Mouse (Mus musculus): Measurements from ENCODE around the gene Emp1. TPM values are rescaled to one million over a fixed set of nuclear protein-coding genes. Genes with fewer than 3 reads are reported as not detected.

Emp1 gene
- polyA plus RNA-seq, 1 experiment from 2014 or later = 94.2 TPM

GRCm38 (mm10) chr6:135364891-135365301, 2.6 kb downstream of the Emp1 start:
- Histone ChIP-seq H3K27me3 (no peaks in the 10 kb centered on the region), H3K27ac (peak overlapping the region; percentile 92), H3K4me1 (peaks cover 78% of the 10 kb centered on the region), H3K36me3 (no peaks in the 10 kb centered on the region), H3K4me2 (peak overlapping the region; percentile 53), H3K9me3 (no peaks in the 10 kb centered on the region), H3K9ac (no peak overlapping the region), H3K4me3 (peak overlapping the region; percentile 45)
- WGBS = 36% methylated on average over 6 of the region's 6 CpGs
- ATAC-seq (ENCODE audit: borderline replicate concordance, extremely low read depth, low FRiP score, low TSS enrichment) = peak; percentile 87

GRCm38 (mm10) chr6:135365614-135366013, 3.3 kb downstream of the Emp1 start:
- Histone ChIP-seq H3K4me3 (peak overlapping the region; percentile 45; the same call in 1 of the 2 replicates), H3K9ac (no peak overlapping the region)
- 18% methylated on average over 4 of the region's 4 CpGs for WGBS

GRCm38 (mm10) chr6:135368230-135368629, 5.9 kb downstream of the Emp1 start:
- 47% methylated on average over 6 of the region's 6 CpGs for WGBS
- Histone ChIP-seq H3K4me2 (0 out of 2 replicates have a peak overlapping the region, but pooled peaks have one; percentile 16), H3K9me3 (no peaks in the 10 kb centered on the region), H3K27ac (peak overlapping the region; percentile 75), H3K4me1 (peaks cover 77% of the 10 kb centered on the region), H3K27me3 (no peaks in the 10 kb centered on the region), H3K36me3 (no peaks in the 10 kb centered on the region; the same call in 1 of the 2 replicates), H3K4me3 (no peak overlapping the region), H3K9ac (no peak overlapping the region)
- ATAC-seq (ENCODE audit: borderline replicate concordance, extremely low read depth, low FRiP score, low TSS enrichment) = peak; percentile 15; the same call in 1 of the 2 replicates

More at GRCm38 (mm10) chr6:135365614-135366013, 3.3 kb downstream of the Emp1 start:
- Histone ChIP-seq H3K4me1 (peaks cover 76% of the 10 kb centered on the region), H3K27me3 (no peaks in the 10 kb centered on the region), H3K27ac (peak overlapping the region; percentile 92), H3K9me3 (no peaks in the 10 kb centered on the region), H3K4me2 (peak overlapping the region; percentile 53), H3K36me3 (no peaks in the 10 kb centered on the region)
- no peak for ATAC-seq (ENCODE audit: borderline replicate concordance, extremely low read depth, low FRiP score, low TSS enrichment)

- H3K4me3 ChIP-seq = no peak overlapping the region
- peaks cover 70% of the 10 kb centered on the region for H3K4me1 ChIP-seq
- WGBS = 40% methylated on average over 5 of the region's 5 CpGs
- H3K9ac ChIP-seq = no peak overlapping the region
- H3K36me3 ChIP-seq = no peaks in the 10 kb centered on the region; the same call in 1 of the 2 replicates
- peak; percentile 31; the same call in 1 of the 2 replicates for ATAC-seq (ENCODE audit: borderline replicate concordance, extremely low read depth, low FRiP score, low TSS enrichment)
- no peak overlapping the region; the same call in 1 of the 2 replicates for H3K4me2 ChIP-seq
- peak overlapping the region; percentile 61 for H3K27ac ChIP-seq
- no peaks in the 10 kb centered on the region for H3K27me3 ChIP-seq
- H3K9me3 ChIP-seq = no peaks in the 10 kb centered on the region
These were observed 7.2 kb downstream of the Emp1 start for GRCm38 (mm10) chr6:135369551-135369968.

DNA sequence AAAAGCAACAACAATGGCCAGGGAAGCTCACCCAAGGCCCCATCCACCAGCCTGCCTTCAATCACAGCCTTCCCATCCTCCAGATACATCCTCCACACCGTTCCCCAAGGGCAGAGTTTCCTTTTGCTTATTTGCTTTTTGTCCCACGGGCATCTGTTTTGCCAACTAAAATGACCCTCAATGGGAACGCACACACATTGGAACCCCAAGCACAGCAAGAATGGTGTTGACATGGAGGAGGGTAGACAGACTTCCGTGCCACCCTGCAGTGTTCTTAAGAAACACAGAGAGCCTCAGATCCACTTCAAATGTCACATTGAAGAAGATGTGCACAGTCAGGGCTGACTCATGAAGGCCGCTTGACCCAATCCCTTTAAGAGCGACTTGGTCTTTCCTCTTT, 8.6 kb downstream of the Emp1 start:
- Histone ChIP-seq H3K4me1 (peaks cover 70% of the 10 kb centered on the region), H3K27ac (no peak overlapping the region)

GRCm38 (mm10) chr6:135373357-135373756, 11.0 kb downstream of the Emp1 start:
- Histone ChIP-seq H3K4me3 (no peak overlapping the region), H3K27me3 (no peaks in the 10 kb centered on the region), H3K4me1 (peaks cover 59% of the 10 kb centered on the region), H3K9me3 (no peaks in the 10 kb centered on the region), H3K36me3 (peaks cover 3% of the 10 kb centered on the region), H3K4me2 (no peak overlapping the region), H3K9ac (no peak overlapping the region), H3K27ac (no peak overlapping the region)
- 86% methylated on average over 8 of the region's 8 CpGs for WGBS
- ATAC-seq (ENCODE audit: borderline replicate concordance, extremely low read depth, low FRiP score, low TSS enrichment) = no peak

More for the DNA sequence above, 8.6 kb downstream of the Emp1 start:
- ATAC-seq (ENCODE audit: borderline replicate concordance, extremely low read depth, low FRiP score, low TSS enrichment) = no peak
- H3K36me3 ChIP-seq = no peaks in the 10 kb centered on the region; the same call in 1 of the 2 replicates
- 85% methylated on average over 6 of the region's 6 CpGs for WGBS
- H3K4me2 ChIP-seq = no peak overlapping the region
- no peak overlapping the region for H3K4me3 ChIP-seq
- H3K9ac ChIP-seq = no peak overlapping the region
- no peaks in the 10 kb centered on the region for H3K27me3 ChIP-seq
- no peaks in the 10 kb centered on the region for H3K9me3 ChIP-seq

DNA sequence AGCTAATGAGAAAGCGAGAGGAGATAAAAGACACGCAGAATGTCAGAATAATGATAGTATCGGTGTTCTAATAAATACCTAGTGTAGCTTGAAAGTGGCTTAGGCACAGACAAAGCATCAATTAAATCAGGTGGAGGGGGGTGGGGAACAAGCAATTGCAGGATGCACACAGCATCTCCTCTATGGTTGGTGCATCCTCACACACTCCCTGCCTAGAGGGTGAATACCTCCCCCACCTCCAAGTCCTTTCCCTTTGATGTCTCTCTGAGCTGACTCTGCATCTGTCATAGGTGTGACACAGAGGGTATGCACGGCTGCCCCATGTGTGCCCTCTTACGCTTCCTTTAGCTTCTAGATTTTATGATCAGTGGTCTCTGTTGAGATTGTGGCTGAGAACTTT, 13.5 kb downstream of the Emp1 start:
- Histone ChIP-seq H3K36me3 (peaks cover 28% of the 10 kb centered on the region), H3K27me3 (no peaks in the 10 kb centered on the region), H3K4me1 (peaks cover 37% of the 10 kb centered on the region), H3K4me3 (no peak overlapping the region), H3K4me2 (no peak overlapping the region), H3K9me3 (no peaks in the 10 kb centered on the region), H3K9ac (no peak overlapping the region), H3K27ac (no peak overlapping the region)
- 58% methylated on average over 5 of the region's 5 CpGs for WGBS
- ATAC-seq (ENCODE audit: borderline replicate concordance, extremely low read depth, low FRiP score, low TSS enrichment) = no peak

- Histone ChIP-seq H3K9ac (no peak overlapping the region), H3K36me3 (peaks cover 32% of the 10 kb centered on the region), H3K4me2 (no peak overlapping the region), H3K27ac (no peak overlapping the region), H3K4me3 (no peak overlapping the region), H3K27me3 (no peaks in the 10 kb centered on the region), H3K4me1 (peaks cover 37% of the 10 kb centered on the region), H3K9me3 (no peaks in the 10 kb centered on the region)
- 59% methylated on average over 7 of the region's 7 CpGs for WGBS
- no peak for ATAC-seq (ENCODE audit: borderline replicate concordance, extremely low read depth, low FRiP score, low TSS enrichment)
These were observed 13.9 kb downstream of the Emp1 start for GRCm38 (mm10) chr6:135376248-135376647.

- Histone ChIP-seq H3K27ac (no peak overlapping the region), H3K4me1 (peaks cover 30% of the 10 kb centered on the region), H3K9me3 (no peaks in the 10 kb centered on the region), H3K27me3 (no peaks in the 10 kb centered on the region), H3K4me3 (no peak overlapping the region), H3K9ac (no peak overlapping the region), H3K36me3 (peaks cover 45% of the 10 kb centered on the region), H3K4me2 (0 out of 2 replicates have a peak overlapping the region, but pooled peaks have one; percentile 12)
- peak; percentile 19; the same call in 1 of the 2 replicates for ATAC-seq (ENCODE audit: borderline replicate concordance, extremely low read depth, low FRiP score, low TSS enrichment)
- 29% methylated on average over 16 of the region's 16 CpGs for WGBS
These were observed 15.4 kb downstream of the Emp1 start for GRCm38 (mm10) chr6:135377583-135378319.

GRCm38 (mm10) chr6:135383919-135384318, 21.6 kb downstream of the Emp1 start:
- Histone ChIP-seq H3K4me3 (no peak overlapping the region), H3K9ac (no peak overlapping the region), H3K4me1 (peaks cover 11% of the 10 kb centered on the region; the same call in 1 of the 2 replicates), H3K27me3 (no peaks in the 10 kb centered on the region), H3K4me2 (no peak overlapping the region), H3K27ac (no peak overlapping the region), H3K36me3 (peaks cover 47% of the 10 kb centered on the region), H3K9me3 (no peaks in the 10 kb centered on the region)
- ATAC-seq (ENCODE audit: borderline replicate concordance, extremely low read depth, low FRiP score, low TSS enrichment) = no peak

- 46% methylated on average over 8 of the region's 8 CpGs for WGBS
- peaks cover 27% of the 10 kb centered on the region for H3K36me3 ChIP-seq
- ATAC-seq (ENCODE audit: borderline replicate concordance, extremely low read depth, low FRiP score, low TSS enrichment) = peak; percentile 64; the same call in 1 of the 2 replicates
These were observed 23.6 kb downstream of the Emp1 start for GRCm38 (mm10) chr6:135385738-135386459.

DNA sequence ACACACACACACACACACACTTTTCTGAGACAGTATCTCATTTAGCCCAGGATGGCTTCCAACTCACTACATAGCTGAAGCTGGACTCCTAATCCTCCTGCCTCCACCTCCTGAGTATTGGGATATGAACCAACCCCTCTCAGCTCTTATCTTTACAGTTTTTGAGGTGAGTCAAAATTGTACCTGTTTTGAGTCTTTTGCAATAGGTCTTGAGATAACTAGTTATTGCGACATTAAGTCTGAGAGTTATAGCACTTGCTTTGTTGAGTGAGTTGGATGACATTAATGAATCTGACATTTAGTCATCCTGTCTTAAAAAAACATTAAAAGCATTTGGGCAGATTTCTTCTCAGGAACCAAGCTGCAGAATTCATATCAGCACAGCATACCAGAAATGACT, 25.3 kb downstream of the Emp1 start:
- H3K36me3 ChIP-seq = peaks cover 11% of the 10 kb centered on the region
- H3K4me3 ChIP-seq = no peak overlapping the region
- H3K4me2 ChIP-seq = no peak overlapping the region
- no peak overlapping the region for H3K27ac ChIP-seq
- no peak overlapping the region for H3K9ac ChIP-seq
- no peaks in the 10 kb centered on the region for H3K9me3 ChIP-seq
- ATAC-seq (ENCODE audit: borderline replicate concordance, extremely low read depth, low FRiP score, low TSS enrichment) = no peak
- 90% methylated on average over 1 of the region's 1 CpGs for WGBS
- no peaks in the 10 kb centered on the region for H3K27me3 ChIP-seq
- peaks cover 14% of the 10 kb centered on the region for H3K4me1 ChIP-seq

More at GRCm38 (mm10) chr6:135385738-135386459, 23.6 kb downstream of the Emp1 start:
- no peaks in the 10 kb centered on the region for H3K9me3 ChIP-seq
- H3K4me1 ChIP-seq = peaks cover 14% of the 10 kb centered on the region
- no peak overlapping the region for H3K9ac ChIP-seq
- peak overlapping the region; percentile 84 for H3K27ac ChIP-seq
- no peak overlapping the region for H3K4me2 ChIP-seq
- H3K4me3 ChIP-seq = no peak overlapping the region
- no peaks in the 10 kb centered on the region for H3K27me3 ChIP-seq

Data from lung, embryonic 15.5 days (tissue).